Mouse (Mus musculus): ENCODE measurements at regions not wholly inside any gene's neighbourhood (a gene's known extent, or its start where the extent isn't known, plus 50 kb on each side); places are given as distances from the start of the nearest gene placed in this dataset.

GRCm38 (mm10) chr13:44375476-44376159, 353.7 kb upstream of the Jarid2 start:
- H3K27me3 ChIP-seq (ENCODE audit: control insufficient read depth) = no peaks in the 10 kb centered on the region
- H3K4me3 ChIP-seq (replicated peaks) = no peak overlapping the region
- no peaks in the 10 kb centered on the region for H3K9me3 ChIP-seq (ENCODE audit: control insufficient read depth, low read length)
- TF ChIP-seq GATA1 (IDR thresholded peaks at IDR 0.05; ENCODE audit: low read length) (no peak), TAL1 (IDR thresholded peaks at IDR 0.05; ENCODE audit: low read length) (no peak)
- H3K4me1 ChIP-seq (ENCODE audit: control insufficient read depth) = no peaks in the 10 kb centered on the region
- H3K36me3 ChIP-seq (ENCODE audit: control insufficient read depth) = no peaks in the 10 kb centered on the region

GRCm38 (mm10) chr13:44376160-44376488, 353.1 kb upstream of the Jarid2 start:
- H3K27me3 ChIP-seq (ENCODE audit: control insufficient read depth) = no peaks in the 10 kb centered on the region
- H3K4me1 ChIP-seq (ENCODE audit: control insufficient read depth) = no peaks in the 10 kb centered on the region
- H3K36me3 ChIP-seq (ENCODE audit: control insufficient read depth) = no peaks in the 10 kb centered on the region
- no peak overlapping the region for H3K4me3 ChIP-seq (replicated peaks)
- TF ChIP-seq TAL1 (IDR thresholded peaks at IDR 0.05; ENCODE audit: low read length) = no peak
- no peak for TF ChIP-seq GATA1 (IDR thresholded peaks at IDR 0.05; ENCODE audit: low read length)
- no peaks in the 10 kb centered on the region for H3K9me3 ChIP-seq (ENCODE audit: control insufficient read depth, low read length)

- Histone ChIP-seq H3K36me3 (ENCODE audit: control insufficient read depth) (no peaks in the 10 kb centered on the region), H3K4me3 (replicated peaks) (no peak overlapping the region), H3K9me3 (ENCODE audit: control insufficient read depth, low read length) (no peaks in the 10 kb centered on the region), H3K4me1 (ENCODE audit: control insufficient read depth) (no peaks in the 10 kb centered on the region), H3K27me3 (ENCODE audit: control insufficient read depth) (no peaks in the 10 kb centered on the region)
- no peak for TF ChIP-seq TAL1 (IDR thresholded peaks at IDR 0.05; ENCODE audit: low read length)
- TF ChIP-seq GATA1 (IDR thresholded peaks at IDR 0.05; ENCODE audit: low read length) = no peak
Observed at GRCm38 (mm10) chr13:44381721-44382450, 347.4 kb upstream of the Jarid2 start.

GRCm38 (mm10) chr13:44383322-44383721, 346.0 kb upstream of the Jarid2 start:
- H3K4me1 ChIP-seq (ENCODE audit: control insufficient read depth) = no peaks in the 10 kb centered on the region
- no peaks in the 10 kb centered on the region for H3K9me3 ChIP-seq (ENCODE audit: control insufficient read depth, low read length)
- TF ChIP-seq GATA1 (IDR thresholded peaks at IDR 0.05; ENCODE audit: low read length) (no peak), TAL1 (IDR thresholded peaks at IDR 0.05; ENCODE audit: low read length) (no peak)
- no peaks in the 10 kb centered on the region for H3K36me3 ChIP-seq (ENCODE audit: control insufficient read depth)
- H3K27me3 ChIP-seq (ENCODE audit: control insufficient read depth) = no peaks in the 10 kb centered on the region
- no peak overlapping the region for H3K4me3 ChIP-seq (replicated peaks)

- Histone ChIP-seq H3K4me3 (replicated peaks) (no peak overlapping the region), H3K4me1 (ENCODE audit: control insufficient read depth) (no peaks in the 10 kb centered on the region), H3K9me3 (ENCODE audit: control insufficient read depth, low read length) (no peaks in the 10 kb centered on the region), H3K27me3 (ENCODE audit: control insufficient read depth) (no peaks in the 10 kb centered on the region), H3K36me3 (ENCODE audit: control insufficient read depth) (no peaks in the 10 kb centered on the region)
- TF ChIP-seq TAL1 (IDR thresholded peaks at IDR 0.05; ENCODE audit: low read length) = no peak
- TF ChIP-seq GATA1 (IDR thresholded peaks at IDR 0.05; ENCODE audit: low read length) = no peak
Observed at GRCm38 (mm10) chr13:44386767-44387166, 342.5 kb upstream of the Jarid2 start.

- no peaks in the 10 kb centered on the region for H3K4me1 ChIP-seq (ENCODE audit: control insufficient read depth)
- no peak overlapping the region for H3K4me3 ChIP-seq (replicated peaks)
- TF ChIP-seq GATA1 (IDR thresholded peaks at IDR 0.05; ENCODE audit: low read length) = no peak
- TF ChIP-seq TAL1 (IDR thresholded peaks at IDR 0.05; ENCODE audit: low read length) = no peak
Observed at GRCm38 (mm10) chr13:44389696-44390095, 339.6 kb upstream of the Jarid2 start.

GRCm38 (mm10) chr13:44390666-44391390, 338.4 kb upstream of the Jarid2 start:
- TF ChIP-seq TAL1 (IDR thresholded peaks at IDR 0.05; ENCODE audit: low read length) = no peak
- TF ChIP-seq GATA1 (IDR thresholded peaks at IDR 0.05; ENCODE audit: low read length) = no peak
- Histone ChIP-seq H3K27me3 (ENCODE audit: control insufficient read depth) (no peaks in the 10 kb centered on the region), H3K9me3 (ENCODE audit: control insufficient read depth, low read length) (no peaks in the 10 kb centered on the region), H3K4me1 (ENCODE audit: control insufficient read depth) (no peaks in the 10 kb centered on the region), H3K36me3 (ENCODE audit: control insufficient read depth) (no peaks in the 10 kb centered on the region), H3K4me3 (replicated peaks) (no peak overlapping the region)

More at GRCm38 (mm10) chr13:44389696-44390095, 339.6 kb upstream of the Jarid2 start:
- Histone ChIP-seq H3K9me3 (ENCODE audit: control insufficient read depth, low read length) (no peaks in the 10 kb centered on the region), H3K36me3 (ENCODE audit: control insufficient read depth) (no peaks in the 10 kb centered on the region), H3K27me3 (ENCODE audit: control insufficient read depth) (no peaks in the 10 kb centered on the region)

GRCm38 (mm10) chr13:44394016-44394415, 335.3 kb upstream of the Jarid2 start:
- TF ChIP-seq TAL1 (IDR thresholded peaks at IDR 0.05; ENCODE audit: low read length) (no peak), GATA1 (IDR thresholded peaks at IDR 0.05; ENCODE audit: low read length) (no peak)
- Histone ChIP-seq H3K4me3 (replicated peaks) (no peak overlapping the region), H3K27me3 (ENCODE audit: control insufficient read depth) (no peaks in the 10 kb centered on the region), H3K36me3 (ENCODE audit: control insufficient read depth) (no peaks in the 10 kb centered on the region), H3K9me3 (ENCODE audit: control insufficient read depth, low read length) (no peaks in the 10 kb centered on the region), H3K4me1 (ENCODE audit: control insufficient read depth) (no peaks in the 10 kb centered on the region)

All from erythroblast, embryonic 14.5 days (primary cell).